Mouse (Mus musculus) ES-Bruce4 (cell line): ENCODE data around the gene Treh.

Experiments used
- CTCF ChIP-seq: IDR thresholded peaks from one replicate; pipeline ENCODE4 v1.8.1; 2011; ENCODE audit warnings: low read depth, low read length
- EP300 ChIP-seq: IDR thresholded peaks from 2 replicates; pipeline ENCODE4 v1.6.1; 2011; ENCODE audit warnings: low read depth, low read length; ENCODE audit not compliant: insufficient read depth

DNA sequence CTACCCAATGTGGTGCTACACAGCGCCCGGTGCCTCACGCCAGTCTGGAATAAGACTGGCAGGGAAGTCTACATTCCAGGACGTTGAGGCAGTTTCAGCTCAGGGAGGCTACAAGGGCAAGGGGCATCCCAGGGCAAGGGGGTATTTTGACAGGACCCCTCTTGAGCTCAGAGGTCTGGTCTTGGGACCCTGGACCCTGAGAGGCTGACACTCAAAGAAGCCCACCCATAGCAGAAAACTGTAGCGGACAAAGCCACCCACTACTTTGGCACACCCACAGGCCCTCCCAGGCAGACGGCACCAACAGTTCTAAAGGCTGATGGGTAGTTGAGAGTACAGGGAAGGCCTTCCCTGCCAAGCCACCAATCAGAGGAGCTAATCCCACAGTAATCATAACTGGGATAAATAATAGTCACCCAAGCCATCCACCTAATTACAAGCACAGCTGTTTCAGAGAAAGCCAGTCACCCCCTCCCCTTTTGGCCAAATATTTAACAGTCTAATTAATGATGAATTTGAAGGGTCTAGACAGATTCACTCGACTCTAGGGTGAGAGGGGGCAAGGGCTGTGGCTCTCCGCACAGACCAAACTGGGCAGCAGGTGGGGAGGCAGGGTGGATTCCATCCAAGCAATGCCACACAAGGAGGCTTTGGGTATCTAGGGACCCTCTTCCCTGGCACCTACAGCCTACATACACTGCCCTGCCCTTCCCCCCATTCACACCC lies 46.8 kb downstream of the Treh start:
- TF ChIP-seq CTCF = no peak
- TF ChIP-seq EP300 = no peak
